Mouse (Mus musculus): ENCODE results near the gene Ank3. TPM values are rescaled to one million over a fixed set of nuclear protein-coding genes. Genes with fewer than 3 reads are reported as not detected.

Ank3 gene
- polyA plus RNA-seq, 1 experiment from 2014 or later: not detected

DNA sequence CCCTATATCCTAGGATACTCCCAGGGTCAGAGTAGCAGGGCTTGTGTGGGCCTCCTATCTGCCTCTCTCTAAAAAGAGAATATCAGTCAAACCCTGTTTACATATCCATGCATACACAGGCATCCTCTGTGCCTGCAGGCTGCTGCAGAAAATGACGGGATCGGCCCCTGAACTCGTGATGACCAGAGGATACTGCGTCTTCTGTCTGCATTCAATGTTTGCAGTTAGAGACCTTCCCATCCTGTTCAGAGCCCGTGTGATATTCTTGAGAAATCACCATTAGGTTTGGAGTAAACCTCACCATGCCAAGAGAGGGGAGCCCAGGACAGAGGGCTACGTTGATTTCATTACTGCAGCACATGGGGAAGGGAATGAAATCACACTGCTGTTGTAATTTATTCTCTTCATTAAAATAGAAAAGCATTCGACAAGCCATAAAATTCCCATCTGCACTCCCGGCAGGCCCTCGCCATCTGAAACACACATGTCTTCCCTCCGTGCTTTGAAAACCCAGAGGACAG lies 331.8 kb downstream of the Ank3 start:
- H3K79me2 ChIP-seq (ENCODE audit: inconsistent target): no peaks in the 10 kb centered on the region
- WGBS (ENCODE audit: missing documents): 88% methylated on average over 9 of the region's 10 CpGs
- H3K27ac ChIP-seq: no peak overlapping the region
- H3K4me3 ChIP-seq (ENCODE audit: inconsistent target): no peak overlapping the region
- no peaks in the 10 kb centered on the region for H3K36me3 ChIP-seq (ENCODE audit: inconsistent target)

DNA sequence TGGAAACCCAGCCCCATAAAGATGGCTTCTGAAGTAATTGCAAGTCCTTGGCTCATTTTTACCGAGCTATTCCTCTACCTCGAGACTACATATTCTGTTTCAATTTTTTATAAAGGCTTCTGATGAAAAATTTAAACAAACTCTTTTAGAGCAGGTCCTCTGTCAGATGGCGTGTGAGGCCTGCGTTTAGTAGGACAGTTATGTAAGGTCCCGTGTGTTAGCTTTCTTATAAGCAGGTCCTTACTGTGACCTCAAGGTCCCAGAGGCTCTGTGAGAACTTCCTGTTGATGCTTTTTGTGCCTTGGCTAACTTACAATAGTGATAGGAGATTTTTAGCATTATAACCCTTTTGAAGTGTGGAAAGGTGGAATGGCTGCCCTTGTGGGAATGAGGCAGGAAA lies 332.8 kb downstream of the Ank3 start:
- WGBS (ENCODE audit: missing documents): 84% methylated on average over 5 of the region's 5 CpGs
- no peak overlapping the region for H3K4me3 ChIP-seq (ENCODE audit: inconsistent target)
- no peak overlapping the region for H3K27ac ChIP-seq
- H3K36me3 ChIP-seq (ENCODE audit: inconsistent target): no peaks in the 10 kb centered on the region
- no peaks in the 10 kb centered on the region for H3K79me2 ChIP-seq (ENCODE audit: inconsistent target)

DNA sequence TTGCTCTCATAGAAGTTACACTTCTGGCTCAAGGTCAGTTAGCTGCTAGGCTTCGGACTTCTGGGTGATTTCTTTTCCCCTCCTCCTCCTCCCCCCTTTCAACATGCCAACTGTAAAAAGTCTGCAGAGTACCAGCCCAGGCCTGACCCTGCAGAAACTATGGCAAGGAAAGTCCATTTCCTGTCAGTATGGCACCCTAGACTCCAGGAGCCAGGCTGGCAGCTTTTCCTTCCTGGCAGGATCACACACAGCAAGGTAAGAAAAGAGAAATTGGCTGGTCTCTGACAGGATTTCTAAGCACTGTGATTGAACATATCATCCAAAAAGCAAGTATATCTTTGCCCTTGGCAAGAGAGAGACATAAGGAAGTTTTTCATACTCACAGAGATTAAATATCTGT lies 333.3 kb downstream of the Ank3 start:
- no peak overlapping the region for H3K4me3 ChIP-seq (ENCODE audit: inconsistent target)
- 100% methylated on average over 1 of the region's 1 CpGs for WGBS (ENCODE audit: missing documents)
- no peaks in the 10 kb centered on the region for H3K79me2 ChIP-seq (ENCODE audit: inconsistent target)
- no peaks in the 10 kb centered on the region for H3K36me3 ChIP-seq (ENCODE audit: inconsistent target)
- H3K27ac ChIP-seq: no peak overlapping the region

DNA sequence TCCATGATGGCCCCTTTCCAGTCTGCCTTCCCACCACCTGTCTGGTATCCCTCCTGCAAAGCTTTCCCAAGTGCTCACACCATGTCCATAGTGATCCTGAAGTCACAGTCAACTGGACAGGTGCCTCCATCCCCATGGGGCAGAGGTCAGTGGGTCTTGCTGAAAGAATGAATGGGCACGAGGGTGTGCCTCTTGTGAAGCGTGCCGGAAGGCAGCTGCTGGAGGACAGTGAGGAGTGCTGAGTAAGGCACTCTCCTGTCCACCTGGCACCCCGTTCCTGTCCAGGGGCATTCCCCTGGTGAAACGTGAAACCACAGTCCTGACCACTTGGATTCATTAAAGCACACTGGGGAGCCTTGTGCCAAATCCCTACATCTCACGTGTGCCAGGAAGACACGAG lies 337.7 kb downstream of the Ank3 start:
- H3K79me2 ChIP-seq (ENCODE audit: inconsistent target): no peaks in the 10 kb centered on the region
- no peaks in the 10 kb centered on the region for H3K36me3 ChIP-seq (ENCODE audit: inconsistent target)
- no peak overlapping the region for H3K4me3 ChIP-seq (ENCODE audit: inconsistent target)
- no peak overlapping the region for H3K27ac ChIP-seq
- 87% methylated on average over 7 of the region's 7 CpGs for whole genome bisulfite sequencing (ENCODE audit: missing documents)

DNA sequence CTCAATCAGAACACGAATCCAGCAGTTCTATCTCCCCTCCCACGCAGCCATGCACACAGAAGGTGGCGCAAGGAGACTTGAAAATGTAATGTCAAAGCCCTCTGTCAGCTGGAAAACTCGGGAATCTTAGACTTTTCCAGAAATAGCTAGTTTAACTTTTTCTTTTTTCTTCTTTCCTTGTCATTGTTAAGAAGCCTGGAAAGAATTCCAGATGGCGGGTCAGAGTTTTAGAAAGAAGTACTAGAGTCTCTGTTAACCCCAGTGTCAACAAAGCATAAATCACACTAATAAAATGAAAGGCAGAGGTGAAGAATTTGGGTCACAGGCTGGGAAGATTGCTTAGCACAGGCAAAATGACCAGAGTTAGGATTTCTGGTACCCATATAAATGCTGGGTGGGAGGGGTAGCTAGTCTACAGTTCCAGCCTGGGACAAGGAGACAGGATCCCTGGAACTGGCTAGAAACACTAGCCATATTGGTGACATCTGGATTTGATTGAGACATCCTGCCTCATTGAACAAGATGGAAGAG lies 340.2 kb downstream of the Ank3 start:
- Histone ChIP-seq H3K36me3 (ENCODE audit: inconsistent target) (no peaks in the 10 kb centered on the region), H3K79me2 (ENCODE audit: inconsistent target) (no peaks in the 10 kb centered on the region), H3K27ac (no peak overlapping the region), H3K4me3 (ENCODE audit: inconsistent target) (no peak overlapping the region)
- 81% methylated on average over 5 of the region's 5 CpGs for whole genome bisulfite sequencing (ENCODE audit: missing documents)

DNA sequence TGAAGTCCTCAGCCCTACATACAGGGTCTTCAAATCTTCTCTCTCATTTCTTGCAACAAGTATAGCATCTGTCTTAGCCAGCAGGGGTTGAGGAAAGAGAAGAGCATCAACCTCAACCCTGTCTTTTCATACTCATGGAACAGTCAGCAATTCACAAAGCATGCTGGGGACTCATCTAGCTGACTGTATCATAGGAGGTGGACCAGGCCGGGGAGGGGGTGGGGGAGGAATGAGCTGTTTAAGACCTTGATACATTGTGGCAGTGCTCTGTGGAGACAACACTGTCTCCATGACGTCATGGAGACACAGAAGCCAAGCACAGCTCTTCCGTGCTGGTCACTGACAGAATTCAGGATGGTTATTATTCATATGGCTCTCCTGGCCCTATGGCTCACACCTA lies 344.0 kb downstream of the Ank3 start:
- Histone ChIP-seq H3K4me3 (ENCODE audit: inconsistent target) (no peak overlapping the region), H3K79me2 (ENCODE audit: inconsistent target) (no peaks in the 10 kb centered on the region), H3K36me3 (ENCODE audit: inconsistent target) (no peaks in the 10 kb centered on the region), H3K27ac (no peak overlapping the region)
- 76% methylated on average over 3 of the region's 3 CpGs for WGBS (ENCODE audit: missing documents)

DNA sequence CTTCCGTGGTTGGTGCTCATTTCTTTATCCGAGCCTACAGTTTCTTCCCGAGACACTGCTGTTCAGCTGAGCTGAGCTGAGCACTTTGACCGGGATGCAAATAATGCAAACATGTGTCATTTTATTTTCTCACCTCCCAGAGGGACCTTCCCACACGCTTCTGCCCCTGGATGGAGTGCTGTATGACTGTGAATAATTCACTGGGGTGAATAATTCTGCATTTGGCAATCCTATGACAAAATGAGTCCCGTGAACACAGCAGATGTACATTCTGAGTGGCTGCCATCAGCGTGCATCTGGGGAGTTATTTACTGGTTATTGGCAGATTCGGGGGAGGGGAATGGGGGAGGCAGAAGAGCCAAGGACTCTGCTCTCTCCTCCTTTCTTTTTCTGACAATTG lies 345.6 kb downstream of the Ank3 start:
- H3K36me3 ChIP-seq (ENCODE audit: inconsistent target): no peaks in the 10 kb centered on the region
- H3K27ac ChIP-seq: no peak overlapping the region
- 76% methylated on average over 8 of the region's 8 CpGs for WGBS (ENCODE audit: missing documents)
- no peak overlapping the region for H3K4me3 ChIP-seq (ENCODE audit: inconsistent target)
- no peaks in the 10 kb centered on the region for H3K79me2 ChIP-seq (ENCODE audit: inconsistent target)

DNA sequence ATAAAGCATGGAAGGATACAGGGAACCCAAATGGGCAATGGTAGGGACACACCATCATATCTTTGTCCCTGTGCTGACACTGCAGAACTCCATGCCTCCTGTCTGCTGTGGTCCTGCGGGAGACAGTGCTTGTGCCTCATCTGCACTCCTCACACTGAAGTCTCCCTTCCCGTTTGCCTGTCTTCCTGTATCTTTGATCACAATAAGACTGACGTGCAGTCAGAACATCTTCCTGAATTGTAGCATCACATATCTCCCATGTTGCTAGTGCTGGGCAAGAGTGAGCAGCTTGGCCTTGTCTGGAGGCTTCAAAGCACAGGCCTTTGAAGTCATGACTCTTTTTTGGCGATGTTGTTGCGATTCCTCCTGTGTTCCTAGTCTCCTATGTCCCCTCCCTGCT lies 346.3 kb downstream of the Ank3 start:
- Histone ChIP-seq H3K36me3 (ENCODE audit: inconsistent target) (no peaks in the 10 kb centered on the region), H3K27ac (no peak overlapping the region), H3K4me3 (ENCODE audit: inconsistent target) (no peak overlapping the region), H3K79me2 (ENCODE audit: inconsistent target) (no peaks in the 10 kb centered on the region)
- WGBS (ENCODE audit: missing documents): 82% methylated on average over 5 of the region's 5 CpGs

DNA sequence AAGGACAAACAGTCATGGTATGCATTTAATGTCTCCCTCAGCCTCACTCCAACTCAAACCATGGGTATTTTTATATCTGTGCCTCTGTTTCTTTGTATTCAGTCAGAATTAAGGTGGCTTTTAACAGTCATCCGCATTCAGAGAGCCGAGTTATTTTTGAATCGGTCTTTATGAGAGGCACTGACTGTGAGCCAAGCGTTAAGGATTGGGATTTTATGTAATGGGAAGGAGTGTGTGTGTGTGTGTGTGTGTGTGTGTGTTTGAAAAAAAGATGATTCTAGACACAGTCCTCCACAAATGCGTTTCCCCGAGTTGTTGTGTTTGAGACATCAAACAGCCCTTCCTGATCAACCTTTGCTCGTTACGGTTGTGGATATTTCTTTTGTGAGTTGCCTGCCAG lies 347.7 kb downstream of the Ank3 start:
- WGBS (ENCODE audit: missing documents): 99% methylated on average over 8 of the region's 8 CpGs
- Histone ChIP-seq H3K79me2 (ENCODE audit: inconsistent target) (no peaks in the 10 kb centered on the region), H3K4me3 (ENCODE audit: inconsistent target) (no peak overlapping the region), H3K27ac (no peak overlapping the region), H3K36me3 (ENCODE audit: inconsistent target) (no peaks in the 10 kb centered on the region)

DNA sequence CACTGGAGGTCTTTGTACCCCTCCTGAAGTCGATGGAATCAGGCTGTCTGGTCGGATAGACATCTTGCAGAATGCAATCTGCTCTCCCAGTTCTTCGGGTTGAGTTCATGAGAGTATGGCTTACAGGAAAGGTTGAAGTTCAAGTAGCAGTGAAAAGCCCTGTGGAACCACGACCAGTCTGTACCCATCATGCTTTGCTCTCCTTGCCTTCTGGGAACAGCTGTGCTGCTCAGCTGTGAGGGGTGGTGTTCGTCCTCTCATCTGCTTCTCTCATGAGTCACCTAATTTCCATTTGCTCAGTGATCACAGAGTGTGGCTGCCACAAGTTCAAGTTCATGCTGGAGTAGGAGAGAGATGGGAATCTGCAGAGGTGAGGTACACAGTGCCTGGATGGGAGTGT lies 348.2 kb downstream of the Ank3 start:
- no peaks in the 10 kb centered on the region for H3K79me2 ChIP-seq (ENCODE audit: inconsistent target)
- H3K27ac ChIP-seq: no peak overlapping the region
- WGBS (ENCODE audit: missing documents): 75% methylated on average over 5 of the region's 5 CpGs
- H3K4me3 ChIP-seq (ENCODE audit: inconsistent target): no peak overlapping the region
- no peaks in the 10 kb centered on the region for H3K36me3 ChIP-seq (ENCODE audit: inconsistent target)

DNA sequence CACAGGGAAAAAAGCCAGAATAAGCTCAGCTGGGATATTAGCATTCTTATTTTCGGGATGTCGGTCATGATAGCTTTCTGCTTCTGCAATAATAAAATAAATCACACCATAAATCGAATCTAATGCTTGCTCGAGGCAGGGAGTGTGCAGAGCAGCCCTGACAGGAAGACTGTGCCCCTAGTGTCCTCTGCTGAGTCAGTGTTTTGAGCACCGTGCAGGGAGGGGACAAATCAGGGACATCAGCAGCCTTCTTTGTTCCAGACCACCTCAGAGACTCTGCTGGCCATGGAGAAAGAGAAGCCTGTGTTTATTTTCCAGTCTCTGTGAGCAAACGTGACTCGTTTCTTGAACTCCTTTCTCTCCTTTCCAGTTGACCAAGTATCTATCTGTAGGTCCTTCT lies 352.8 kb downstream of the Ank3 start:
- Histone ChIP-seq H3K27ac (no peak overlapping the region), H3K79me2 (ENCODE audit: inconsistent target) (no peaks in the 10 kb centered on the region), H3K36me3 (ENCODE audit: inconsistent target) (no peaks in the 10 kb centered on the region), H3K4me3 (ENCODE audit: inconsistent target) (no peak overlapping the region)
- 41% methylated on average over 6 of the region's 7 CpGs for WGBS (ENCODE audit: missing documents)

DNA sequence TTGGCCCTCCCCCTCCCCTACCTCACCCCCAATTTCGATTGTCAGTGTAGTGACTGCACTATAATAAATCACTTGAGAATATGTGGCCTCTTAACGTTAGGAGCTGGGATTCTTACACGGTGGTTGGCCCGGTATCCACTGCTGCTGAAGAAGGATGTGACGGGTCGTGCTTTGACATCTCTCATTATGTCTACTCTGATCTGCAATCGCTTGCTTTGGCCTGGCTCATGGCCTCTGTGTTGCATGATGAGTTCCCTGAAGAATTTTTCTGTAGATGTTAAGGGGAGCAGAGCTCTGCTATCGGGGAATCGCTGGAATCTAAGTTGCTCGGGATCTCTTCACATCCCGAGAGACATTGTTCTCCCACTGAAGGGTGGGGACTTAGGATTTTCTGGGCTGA lies 354.9 kb downstream of the Ank3 start:
- Histone ChIP-seq H3K36me3 (ENCODE audit: inconsistent target) (no peaks in the 10 kb centered on the region), H3K27ac (no peak overlapping the region), H3K79me2 (ENCODE audit: inconsistent target) (no peaks in the 10 kb centered on the region), H3K4me3 (ENCODE audit: inconsistent target) (no peak overlapping the region)
- WGBS (ENCODE audit: missing documents): 88% methylated on average over 11 of the region's 11 CpGs

DNA sequence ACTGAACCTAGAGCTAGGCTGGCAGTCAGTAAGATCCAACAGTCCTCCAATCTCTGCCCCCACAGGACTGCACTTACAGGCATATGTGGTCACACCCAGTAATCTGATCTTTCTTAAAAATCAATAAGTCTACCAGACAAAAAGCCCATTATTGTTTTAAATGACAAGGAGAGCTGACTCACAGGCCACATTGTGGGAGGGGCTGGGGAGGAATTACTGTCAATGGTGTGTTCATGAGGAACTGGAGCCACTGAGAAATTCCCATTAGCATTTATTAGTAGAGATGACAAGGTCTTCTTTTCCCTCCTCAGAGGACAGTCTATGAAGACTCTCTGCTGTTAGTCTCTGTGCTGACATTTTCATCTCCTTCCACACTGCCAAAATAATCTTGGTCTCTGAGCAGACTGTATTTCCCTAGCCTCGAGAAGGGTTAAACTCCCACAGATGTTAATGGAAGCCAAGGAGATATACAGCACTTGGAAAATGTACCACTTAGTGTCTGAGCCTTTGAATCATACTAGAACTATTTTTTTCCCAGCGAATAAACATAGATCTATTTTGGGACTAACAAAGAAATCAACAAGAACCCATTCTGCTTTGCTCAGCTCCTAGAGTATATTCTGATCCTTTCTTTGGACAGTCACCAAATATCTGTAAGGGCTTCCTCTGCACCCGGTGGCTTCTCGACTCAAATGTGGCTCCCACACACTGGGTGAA lies 358.5 kb downstream of the Ank3 start:
- 86% methylated on average over 4 of the region's 4 CpGs for WGBS (ENCODE audit: missing documents)
- Histone ChIP-seq H3K4me3 (ENCODE audit: inconsistent target) (no peak overlapping the region), H3K36me3 (ENCODE audit: inconsistent target) (no peaks in the 10 kb centered on the region), H3K27ac (no peak overlapping the region), H3K79me2 (ENCODE audit: inconsistent target) (no peaks in the 10 kb centered on the region)

DNA sequence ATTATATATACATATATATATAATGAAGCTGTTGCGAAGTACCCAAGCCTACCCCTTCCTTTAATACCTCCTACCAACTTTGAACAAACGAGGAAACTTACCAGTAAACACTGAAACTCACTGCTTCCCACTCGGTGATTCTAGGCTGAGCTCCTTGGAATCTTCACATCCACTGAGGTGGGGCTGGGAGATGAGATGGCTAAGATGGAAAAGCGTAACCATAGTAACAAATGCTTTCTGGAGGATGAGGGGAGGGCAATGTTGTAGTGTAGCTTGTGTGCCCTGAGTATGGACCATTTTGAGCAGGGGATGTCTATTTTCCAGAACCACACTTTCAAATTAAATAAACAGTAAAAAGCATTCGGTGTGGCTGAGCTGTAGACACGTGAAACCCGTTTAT lies 364.4 kb downstream of the Ank3 start:
- H3K79me2 ChIP-seq (ENCODE audit: inconsistent target): no peaks in the 10 kb centered on the region
- H3K27ac ChIP-seq: no peak overlapping the region
- WGBS (ENCODE audit: missing documents): 80% methylated on average over 6 of the region's 7 CpGs
- H3K36me3 ChIP-seq (ENCODE audit: inconsistent target): no peaks in the 10 kb centered on the region
- no peak overlapping the region for H3K4me3 ChIP-seq (ENCODE audit: inconsistent target)

DNA sequence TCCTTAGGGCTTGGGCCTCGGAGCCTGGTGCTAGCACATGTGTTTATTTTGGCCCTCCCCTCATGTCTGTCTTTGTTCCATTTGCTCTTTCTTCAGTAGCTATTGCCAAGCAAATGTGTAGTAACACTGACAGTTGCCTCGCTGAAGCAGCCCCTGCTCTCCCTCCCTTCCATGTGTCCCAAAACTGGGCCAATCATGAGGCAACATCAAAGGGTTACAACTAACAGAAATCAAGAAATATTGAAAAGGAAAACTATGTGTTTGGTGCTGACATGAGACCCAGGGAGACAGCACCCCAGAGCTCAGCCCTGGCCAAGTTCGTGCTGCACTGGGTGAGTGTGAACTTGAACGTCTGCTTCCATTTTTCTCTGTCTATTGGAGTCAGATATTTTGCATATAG lies 365.8 kb downstream of the Ank3 start:
- Histone ChIP-seq H3K79me2 (ENCODE audit: inconsistent target) (no peaks in the 10 kb centered on the region), H3K36me3 (ENCODE audit: inconsistent target) (no peaks in the 10 kb centered on the region), H3K4me3 (ENCODE audit: inconsistent target) (no peak overlapping the region), H3K27ac (no peak overlapping the region)
- WGBS (ENCODE audit: missing documents): 77% methylated on average over 4 of the region's 4 CpGs
